In the genomic region with DNA sequence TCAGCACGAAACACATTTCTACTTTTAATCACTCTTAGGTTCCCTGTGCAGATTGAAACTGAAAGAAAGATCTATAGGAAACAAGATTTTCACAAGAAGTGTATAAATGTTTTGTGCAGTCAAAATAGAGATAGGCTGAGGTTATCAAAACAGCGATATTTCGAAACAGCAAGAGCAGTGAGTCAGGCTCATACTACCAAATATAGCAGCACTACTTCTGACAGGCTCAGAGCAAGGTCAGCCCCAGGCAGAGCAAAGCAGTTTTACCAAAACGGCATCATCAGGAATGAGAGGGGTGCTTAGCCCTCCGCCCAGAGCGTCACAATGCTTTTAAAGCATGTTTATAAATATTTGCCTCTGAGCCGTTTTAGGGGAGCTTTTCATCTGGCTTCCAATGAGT, we compare ENCODE assay signal across 17 mouse cellular contexts.
DNase-seq lines count a peak whose midpoint lies in the region; ATAC-seq and TF ChIP-seq lines count a peak whose summit lies in the region.
"Had no signal": no experiment of that assay in that cellular context is flagged by ENCODE, and none has a peak within 500 bp of the region (broad histone marks: within the 10 kb centered on the region; RNA-seq: fewer than 3 reads in every experiment).

No protein-coding gene starts in this region.

- no peak overlapping the region for H3K9ac ChIP-seq in forebrain, embryonic 14.5 days (ENCODE audit: low read length)
- no peak overlapping the region for H3K9ac ChIP-seq in midbrain, postnatal 0 days (replicated peaks; ENCODE audit: low read length, poor library complexity, severe bottlenecking)
- H3K9ac ChIP-seq: embryonic facial prominence, embryonic 13.5 days; forebrain, embryonic 12.5 days; stomach, embryonic 15.5 days had no signal

- H3K36me3 ChIP-seq in forebrain, embryonic 14.5 days (ENCODE audit: control insufficient read depth, insufficient read depth, low read length) = no peaks in the 10 kb centered on the region
- H3K36me3 ChIP-seq in midbrain, postnatal 0 days (ENCODE audit: insufficient read depth, low read length) = no peaks in the 10 kb centered on the region
- H3K36me3 ChIP-seq: embryonic facial prominence, embryonic 13.5 days; forebrain, embryonic 12.5 days; stomach, embryonic 15.5 days had no signal

- no peaks in the 10 kb centered on the region for H3K9me3 ChIP-seq in forebrain, embryonic 14.5 days (replicated peaks; ENCODE audit: control insufficient read depth, low read length)
- H3K9me3 ChIP-seq in midbrain, postnatal 0 days (ENCODE audit: low read length) = no peaks in the 10 kb centered on the region
- H3K9me3 ChIP-seq: embryonic facial prominence, embryonic 13.5 days; forebrain, embryonic 12.5 days; stomach, embryonic 15.5 days had no signal

- DNase-seq in frontal cortex, postnatal 10 days (ENCODE audit: low spot score in 2 of 2) = no peak
- DNase-seq in 3T3-L1 (ENCODE audit: low read depth, low spot score) (peak; percentile 54), adipocyte (ENCODE audit: low spot score) (peak; percentile 11)
- DNase-seq in fibroblast of lung, adult 2 months (ENCODE audit: low read depth) = peak; percentile 19
- DNase-seq in forebrain, embryonic 14.5 days (ENCODE audit: low spot score) = no peak
- no peak for DNase-seq in cerebellum, adult 11-12 months
- no peak for DNase-seq in midbrain, postnatal 0 days (ENCODE audit: low spot score)
- DNase-seq: B cell, adult 2 months; gastrocnemius, postnatal 36 days; lung, adult 2 months; thymus, postnatal 4 days had no signal

- ATAC-seq in frontal cortex, adult (ENCODE audit: low TSS enrichment) = 0 out of 2 replicates have a peak, but pooled peaks have one; percentile 20
- ATAC-seq in forebrain, embryonic 14.5 days = no peak
- ATAC-seq in midbrain, postnatal 0 days (ENCODE audit: low FRiP score) = no peak
- ATAC-seq: hindbrain, postnatal 0 days had no signal

- no peak overlapping the region for H3K27ac ChIP-seq in forebrain, embryonic 14.5 days (ENCODE audit: low read depth, low read length)
- no peak overlapping the region for H3K27ac ChIP-seq in midbrain, postnatal 0 days (ENCODE audit: low read depth, low read length)
- H3K27ac ChIP-seq: embryonic facial prominence, embryonic 13.5 days; forebrain, embryonic 12.5 days; hindbrain, postnatal 0 days; stomach, embryonic 15.5 days had no signal

- WGBS in forebrain, embryonic 14.5 days = 82% methylated on average over 7 of the region's 7 CpGs
- 79% methylated on average over 7 of the region's 7 CpGs for WGBS in midbrain, postnatal 0 days

- H3K27me3 ChIP-seq in forebrain, embryonic 14.5 days (replicated peaks; ENCODE audit: control insufficient read depth, insufficient read depth, low read length) = no peaks in the 10 kb centered on the region
- H3K27me3 ChIP-seq in midbrain, postnatal 0 days (ENCODE audit: insufficient read depth, low read length) = no peaks in the 10 kb centered on the region
- H3K27me3 ChIP-seq: embryonic facial prominence, embryonic 13.5 days; forebrain, embryonic 12.5 days; stomach, embryonic 15.5 days had no signal

- no peak overlapping the region for H3K4me2 ChIP-seq in forebrain, embryonic 14.5 days (ENCODE audit: low read length)
- no peak overlapping the region for H3K4me2 ChIP-seq in midbrain, postnatal 0 days (ENCODE audit: low read depth, low read length, poor library complexity, severe bottlenecking)
- H3K4me2 ChIP-seq: embryonic facial prominence, embryonic 13.5 days; forebrain, embryonic 12.5 days; stomach, embryonic 15.5 days had no signal

- TF ChIP-seq CTCF in midbrain, postnatal 0 days (IDR thresholded peaks at IDR 0.05) = no peak

- no peak overlapping the region for H3K4me3 ChIP-seq in forebrain, embryonic 14.5 days (ENCODE audit: low read depth, low read length)
- H3K4me3 ChIP-seq in midbrain, postnatal 0 days (ENCODE audit: low read depth, low read length) = no peak overlapping the region
- H3K4me3 ChIP-seq: embryonic facial prominence, embryonic 13.5 days; forebrain, embryonic 12.5 days; myocyte; stomach, embryonic 15.5 days had no signal

- no peaks in the 10 kb centered on the region for H3K4me1 ChIP-seq in forebrain, embryonic 14.5 days (ENCODE audit: control insufficient read depth, insufficient read depth, low read length)
- no peaks in the 10 kb centered on the region for H3K4me1 ChIP-seq in midbrain, postnatal 0 days (ENCODE audit: insufficient read depth, low read length)
- H3K4me1 ChIP-seq: embryonic facial prominence, embryonic 13.5 days; forebrain, embryonic 12.5 days; stomach, embryonic 15.5 days had no signal

Comparison
In these comparisons a context has a peak if more than half of its experiments do, and no peak if none do; other contexts are left out.
1. DNase-seq: peak in 3T3-L1 (single experiment), adipocyte (single experiment) and fibroblast of lung, adult 2 months (single experiment); none in frontal cortex, postnatal 10 days (0 of 2), forebrain, embryonic 14.5 days (single experiment), cerebellum, adult 11-12 months (single experiment) and midbrain, postnatal 0 days (single experiment).